Mouse (Mus musculus) MEL (cell line): ENCODE results near the gene Dguok.

Experiments used
- CTCF ChIP-seq, 3 experiments: IDR thresholded peaks in 2 of 3; conservative IDR thresholded peaks in 1 of 3; 2 replicates each; pipeline ENCODE4 v1.5.1; 2011 to 2012; ENCODE audit warnings: low read length in 3 of 3, low read depth in 2 of 3, mild to moderate bottlenecking in 2 of 3, improper control_type of control experiment in 1 of 3, inconsistent platforms in 1 of 3, mixed read lengths in 1 of 3, moderate library complexity in 1 of 3; ENCODE audit not compliant: control insufficient read depth in 1 of 3, insufficient read depth in 1 of 3, poor library complexity in 1 of 3, severe bottlenecking in 1 of 3
- ETS1 ChIP-seq: IDR thresholded peaks from 2 replicates; pipeline ENCODE4 v1.6.1; 2012; ENCODE audit warnings: low read depth, mild to moderate bottlenecking, inconsistent platforms, low read length, improper control_type of control experiment, moderate library complexity
- JUND ChIP-seq: IDR thresholded peaks from 2 replicates; pipeline ENCODE4 v1.6.1; 2011; ENCODE audit warnings: low read depth, mild to moderate bottlenecking, improper control_type of control experiment, low read length
- MEF2A ChIP-seq: IDR thresholded peaks from 2 replicates; pipeline ENCODE4 v1.6.1; 2014; ENCODE audit warnings: low read depth, mild to moderate bottlenecking, inconsistent platforms, low read length, improper control_type of control experiment; ENCODE audit not compliant: poor library complexity, insufficient replicate concordance, severe bottlenecking; ENCODE audit errors: extremely low read depth
- POLR2A ChIP-seq, 2 experiments: IDR thresholded peaks; 2 replicates each; pipeline ENCODE4 v1.6.1; 2011 to 2012; ENCODE audit warnings: low read length in 2 of 2, mild to moderate bottlenecking in 2 of 2, control low read depth in 1 of 2, improper control_type of control experiment in 1 of 2, low read depth in 1 of 2, moderate library complexity in 1 of 2; ENCODE audit not compliant: control insufficient read depth in 1 of 2, insufficient read depth in 1 of 2, poor library complexity in 1 of 2
- TAL1 ChIP-seq: IDR thresholded peaks from 2 replicates; pipeline ENCODE4 v1.6.1; 2012; ENCODE audit warnings: mild to moderate bottlenecking, inconsistent platforms, low read length, moderate library complexity, mixed read lengths
- USF2 ChIP-seq, 2 experiments: IDR thresholded peaks; 2 replicates each; pipeline ENCODE4 v1.6.1; 2011 to 2012; ENCODE audit warnings: improper control_type of control experiment in 2 of 2, low read length in 2 of 2, borderline replicate concordance in 1 of 2, inconsistent platforms in 1 of 2, low read depth in 1 of 2, mild to moderate bottlenecking in 1 of 2; ENCODE audit not compliant: insufficient read depth in 1 of 2

DNA sequence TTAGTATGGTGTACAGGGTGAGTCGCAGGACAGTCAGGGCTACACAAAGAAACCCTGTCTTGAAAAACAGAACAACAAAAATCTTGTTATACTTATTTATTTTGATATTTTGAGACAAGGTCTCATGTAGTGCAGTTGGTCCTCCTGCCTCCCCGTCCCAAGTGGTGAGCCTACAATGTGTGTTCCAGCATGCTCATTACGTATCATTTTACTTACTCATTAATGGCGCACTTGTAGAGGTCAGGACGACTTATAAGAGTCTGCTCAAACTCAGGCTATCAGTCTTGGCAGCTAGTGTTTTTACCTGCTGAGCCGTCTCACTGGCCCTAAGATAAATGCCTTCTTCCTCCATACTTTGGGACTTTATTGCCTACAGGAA lies 388 bp upstream of the Dguok start:
- no peak for TF ChIP-seq POLR2A (IDR thresholded peaks at IDR 0.05; ENCODE audit: control insufficient read depth in 1 of 2, insufficient read depth in 1 of 2, low read depth in 1 of 2, low read length in 2 of 2, poor library complexity in 1 of 2)
- TF ChIP-seq TAL1, result no peak
- no peak for TF ChIP-seq USF2 (IDR thresholded peaks at IDR 0.05; ENCODE audit: borderline replicate concordance in 1 of 2, insufficient read depth in 1 of 2, low read depth in 1 of 2, low read length in 2 of 2)
- TF ChIP-seq CTCF (IDR thresholded peaks at IDR 0.05 in 2 of 3, conservative IDR thresholded peaks at IDR 0.05 in 1 of 3; ENCODE audit: control insufficient read depth in 1 of 3, insufficient read depth in 1 of 3, low read depth in 2 of 3, low read length in 3 of 3, poor library complexity in 1 of 3, severe bottlenecking in 1 of 3), result no peak
- TF ChIP-seq ETS1, result no peak
- TF ChIP-seq JUND, result no peak
- no peak for TF ChIP-seq MEF2A
